Mouse (Mus musculus) testis, adult 2 months (tissue): Measurements from ENCODE around the gene Arid3c.

ENCODE experiments used
- CTCF ChIP-seq: fragments of 200-500 bp; IDR thresholded peaks from 2 replicates; pipeline ENCODE4 v1.5.1; 2012; ENCODE audit warnings: low read depth, mild to moderate bottlenecking, inconsistent platforms, low read length, moderate library complexity; ENCODE audit not compliant: control insufficient read depth, insufficient read depth, insufficient replicate concordance
- POLR2A ChIP-seq: fragments of 200-500 bp; IDR thresholded peaks from 2 replicates; pipeline ENCODE4 v1.6.1; 2012; ENCODE audit warnings: low read depth, mild to moderate bottlenecking, inconsistent platforms, low read length, moderate library complexity; ENCODE audit not compliant: control insufficient read depth

GRCm38 (mm10) chr4:41704651-41705050, 26.3 kb downstream of the Arid3c start:
- no peak for TF ChIP-seq POLR2A
- no peak for TF ChIP-seq CTCF
